Mouse (Mus musculus) lung, postnatal 14 days (tissue): Measurements from ENCODE around the gene Ybx1.

Experiments
- DNase-seq: peaks from one replicate; pipeline ENCODE4 v3.0.0; 2021

Ybx1 gene

DNA sequence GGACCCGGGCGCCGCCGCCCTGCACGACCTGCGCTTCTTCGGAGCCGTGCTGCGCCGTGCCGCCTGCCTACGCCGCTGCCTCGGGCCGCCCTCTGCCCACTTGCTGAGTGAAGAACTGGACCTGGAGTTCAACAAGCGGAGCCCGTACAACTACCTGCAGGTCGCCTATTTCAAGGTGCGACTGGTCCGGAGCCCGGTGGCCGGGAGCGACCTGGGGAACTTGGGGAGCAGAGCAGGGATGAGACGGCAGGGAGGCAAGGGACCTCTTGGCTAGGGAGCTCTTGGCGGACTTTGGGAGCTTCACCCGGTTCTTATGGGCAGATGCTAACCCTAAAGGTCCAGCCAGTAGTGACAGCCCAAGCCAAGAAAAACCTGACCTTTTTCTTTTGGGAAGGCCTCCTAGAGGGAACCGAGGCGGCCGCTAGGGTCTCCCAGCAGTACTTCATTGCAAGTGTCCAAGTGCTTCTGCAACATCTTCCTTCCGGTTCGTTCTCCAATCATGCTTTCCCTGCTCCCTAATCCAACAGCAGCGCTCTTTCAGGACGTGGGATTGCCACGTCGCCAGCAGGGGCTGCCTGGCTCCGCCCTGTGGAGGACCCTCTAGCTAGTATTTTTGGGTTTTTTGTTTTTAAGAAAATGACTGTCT is 61.0 kb downstream of the Ybx1 start:
- DNase-seq: peak; percentile 31

GRCm38 (mm10) chr4:119232410-119233255 is 61.8 kb downstream of the Ybx1 start, which contains the start of the genes AU022252 and P3h1:
TSS of gene AU022252 (minus strand) at chr4:119232712.
TSS of gene P3h1 (plus strand) at chr4:119232915.
- DNase-seq: peak; percentile 100
